Mouse (Mus musculus): ENCODE measurements around the gene Hsd17b1. TPM values are rescaled to one million over a fixed set of nuclear protein-coding genes. Genes with fewer than 3 reads are reported as not detected.

Gene Hsd17b1
- polyA plus RNA-seq, 1 experiment from 2014 or later, result not detected

DNA sequence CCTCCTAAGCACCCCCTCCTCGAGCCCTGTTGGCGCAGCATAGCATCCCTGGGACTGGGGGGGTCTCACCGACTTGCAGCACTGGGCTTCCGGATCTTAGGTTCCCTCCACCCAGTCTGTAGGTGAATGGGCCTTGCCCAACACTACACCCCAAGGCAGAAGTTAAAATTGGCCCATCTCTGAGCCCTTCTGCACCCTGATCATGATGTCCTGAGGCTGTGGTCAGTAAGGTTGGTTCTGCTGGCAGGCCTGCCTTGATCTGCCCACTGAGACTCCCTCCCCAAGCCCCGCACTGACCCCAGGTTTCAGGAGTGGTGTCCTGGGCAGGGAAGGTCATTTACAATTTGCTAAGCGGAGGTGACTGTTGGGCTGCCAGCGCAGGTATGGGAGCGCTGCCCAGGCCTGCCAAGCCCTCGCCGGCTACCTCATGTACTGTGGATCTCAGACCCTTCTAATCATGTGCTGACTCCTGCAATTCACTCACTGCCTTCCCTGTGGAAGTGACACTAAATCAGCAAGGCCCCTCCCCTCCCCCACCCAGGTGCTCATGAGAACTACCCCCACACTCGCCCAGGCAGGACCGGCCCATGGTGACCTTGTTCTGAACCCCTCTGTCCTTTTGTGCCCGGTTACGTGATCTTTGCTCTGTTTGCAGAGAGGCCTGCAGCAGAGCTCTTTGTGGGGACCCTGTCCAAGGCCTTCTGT is 15.1 kb upstream of the Hsd17b1 start:
- peaks cover 45% of the 10 kb centered on the region for H3K4me1 ChIP-seq
- H3K27ac ChIP-seq, result peak overlapping the region; percentile 83
- no peak for DNase-seq (ENCODE audit: low spot score)
- peak overlapping the region; percentile 9 for H3K4me3 ChIP-seq
- 61% methylated on average over 14 of the region's 14 CpGs for WGBS
- H3K36me3 ChIP-seq, result peaks cover 42% of the 10 kb centered on the region
- peaks cover 8% of the 10 kb centered on the region for H3K27me3 ChIP-seq (ENCODE audit: low read depth, poor library complexity, severe bottlenecking)
- H3K9me3 ChIP-seq (replicated peaks), result no peaks in the 10 kb centered on the region

DNA sequence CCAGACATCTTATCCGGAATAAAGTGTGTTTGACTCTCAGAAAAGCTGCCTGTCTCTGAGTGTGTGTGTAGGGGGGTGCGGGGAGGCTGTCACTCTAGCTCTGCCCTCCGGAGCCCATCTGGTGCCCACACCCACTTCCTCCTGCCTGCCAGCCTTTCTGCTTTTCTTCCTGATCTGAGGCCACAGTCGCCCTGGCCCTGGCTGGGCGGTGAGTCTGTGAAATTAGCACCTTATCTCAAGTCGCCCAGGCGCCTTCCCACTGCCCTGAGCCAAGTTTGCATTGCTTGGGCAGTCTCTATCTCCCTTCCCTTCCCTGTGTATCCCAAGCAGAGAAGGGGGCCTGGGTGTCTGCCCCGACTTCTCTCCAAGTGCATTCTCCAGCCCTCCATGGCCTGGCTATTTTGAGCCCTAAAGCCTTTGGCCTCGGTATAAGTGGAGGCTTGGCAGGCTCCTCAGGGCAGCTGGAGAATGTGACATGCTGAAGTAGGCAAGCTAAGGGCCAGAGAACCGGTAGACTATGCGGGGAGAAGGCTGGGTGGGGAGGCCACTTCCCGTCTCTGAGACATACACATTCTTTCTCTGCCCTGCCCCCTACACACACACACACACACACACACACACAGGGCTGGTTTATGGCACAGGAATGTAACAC is 14.4 kb upstream of the Hsd17b1 start:
- Histone ChIP-seq H3K4me3 (peak overlapping the region; percentile 9; the same call in 1 of the 2 replicates), H3K4me1 (peaks cover 40% of the 10 kb centered on the region), H3K9me3 (replicated peaks) (no peaks in the 10 kb centered on the region), H3K27me3 (ENCODE audit: low read depth, poor library complexity, severe bottlenecking) (peaks cover 15% of the 10 kb centered on the region), H3K27ac (peak overlapping the region; percentile 83), H3K36me3 (peaks cover 38% of the 10 kb centered on the region)
- no peak for DNase-seq (ENCODE audit: low spot score)
- 41% methylated on average over 12 of the region's 12 CpGs for WGBS

DNA sequence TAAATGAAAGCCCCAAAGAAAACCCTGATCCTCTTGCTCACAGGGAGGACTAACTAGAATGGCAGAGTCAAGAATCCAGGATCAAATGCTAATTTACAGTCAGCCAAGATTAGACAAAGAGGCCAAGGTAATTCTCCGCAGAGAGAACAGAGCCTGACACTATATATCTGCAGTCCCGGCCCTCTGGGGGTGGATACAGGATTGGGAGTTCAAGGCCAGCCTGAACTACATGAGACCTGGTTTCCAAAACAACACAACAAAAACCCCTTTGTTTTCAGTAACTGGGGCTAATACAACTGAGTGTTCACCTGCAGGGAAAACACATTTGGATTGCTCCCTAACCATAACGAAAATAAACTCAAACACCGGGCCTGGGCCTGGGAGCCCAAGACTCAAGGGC is 13.7 kb upstream of the Hsd17b1 start:
- Histone ChIP-seq H3K27me3 (ENCODE audit: low read depth, poor library complexity, severe bottlenecking) (peaks cover 22% of the 10 kb centered on the region), H3K27ac (peak overlapping the region; percentile 83), H3K4me3 (0 out of 2 replicates have a peak overlapping the region, but pooled peaks have one; percentile 9), H3K9me3 (replicated peaks) (no peaks in the 10 kb centered on the region), H3K4me1 (peaks cover 34% of the 10 kb centered on the region), H3K36me3 (peaks cover 36% of the 10 kb centered on the region)
- WGBS, result 87% methylated on average over 4 of the region's 4 CpGs
- DNase-seq (ENCODE audit: low spot score), result no peak

DNA sequence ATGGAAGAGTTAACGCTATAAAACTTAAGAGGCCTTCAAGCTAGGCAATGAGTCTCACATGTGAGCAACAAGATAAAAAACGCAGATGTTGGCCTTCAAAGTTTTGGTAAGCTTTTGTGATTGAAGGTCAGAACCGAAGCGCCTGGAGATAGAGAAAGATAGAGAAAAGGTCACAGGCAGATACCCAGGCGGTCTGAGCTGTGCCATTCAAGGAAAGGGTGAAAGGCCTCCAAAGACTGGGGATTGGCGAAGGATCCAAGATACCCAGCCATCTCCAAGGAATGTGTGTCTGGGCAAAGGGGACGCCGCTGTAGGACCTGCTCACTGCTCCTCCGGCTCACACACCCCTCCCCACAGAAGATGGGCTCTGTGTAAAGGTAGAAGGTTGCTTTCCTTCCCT is 13.2 kb upstream of the Hsd17b1 start:
- Histone ChIP-seq H3K9me3 (replicated peaks) (no peaks in the 10 kb centered on the region), H3K36me3 (peaks cover 34% of the 10 kb centered on the region), H3K4me1 (peaks cover 33% of the 10 kb centered on the region), H3K27me3 (ENCODE audit: low read depth, poor library complexity, severe bottlenecking) (peaks cover 22% of the 10 kb centered on the region), H3K4me3 (no peak overlapping the region), H3K27ac (no peak overlapping the region)
- 96% methylated on average over 9 of the region's 9 CpGs for WGBS
- no peak for DNase-seq (ENCODE audit: low spot score)

DNA sequence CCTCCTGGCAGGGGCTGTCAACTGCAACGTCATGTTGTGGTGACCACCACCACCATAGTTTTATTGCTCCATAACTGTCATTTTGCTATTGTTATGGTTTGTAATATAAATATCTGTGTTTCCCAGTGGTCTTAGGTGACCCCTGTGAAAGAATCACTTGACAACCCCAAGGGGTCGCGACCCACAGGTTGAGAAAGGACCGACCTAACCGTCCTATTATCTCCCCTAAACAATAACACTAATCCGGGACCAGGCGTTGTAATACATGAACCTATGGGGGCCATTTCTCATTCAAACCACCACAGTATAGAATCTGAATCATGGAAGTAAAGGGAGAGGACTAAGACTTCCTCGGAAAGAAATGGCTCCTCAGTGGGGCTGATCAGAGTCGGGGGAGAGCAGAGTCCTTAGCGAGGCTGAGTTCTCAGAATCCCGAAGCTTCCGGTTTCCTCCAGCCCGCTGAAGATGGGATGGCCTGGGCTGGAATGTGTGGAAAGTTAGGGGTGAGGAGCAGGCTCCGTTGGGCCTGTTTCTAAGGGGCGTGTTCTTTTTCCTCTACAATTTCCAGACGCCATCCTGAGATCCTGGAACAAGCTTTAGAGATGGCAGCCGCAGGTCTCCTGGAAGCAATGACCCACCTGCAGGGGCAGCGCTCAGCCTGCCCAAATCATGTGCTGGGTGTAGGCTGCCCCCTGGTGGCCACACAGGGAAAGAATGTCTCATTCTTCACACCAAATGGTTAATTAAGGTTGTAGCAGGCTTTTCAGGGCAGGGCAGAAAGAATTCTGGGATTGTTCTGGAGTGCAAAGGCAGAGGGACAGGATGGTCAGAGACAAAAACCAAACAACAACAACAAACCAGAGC is 11.4 kb upstream of the Hsd17b1 start:
- 27% methylated on average over 18 of the region's 18 CpGs for WGBS
- Histone ChIP-seq H3K4me1 (peaks cover 42% of the 10 kb centered on the region), H3K27ac (peak overlapping the region; percentile 64; the same call in 1 of the 2 replicates), H3K4me3 (peak overlapping the region; percentile 43), H3K9me3 (replicated peaks) (no peaks in the 10 kb centered on the region), H3K36me3 (peaks cover 18% of the 10 kb centered on the region), H3K27me3 (ENCODE audit: low read depth, poor library complexity, severe bottlenecking) (peaks cover 40% of the 10 kb centered on the region)
- peak; percentile 93 for DNase-seq (ENCODE audit: low spot score)

DNA sequence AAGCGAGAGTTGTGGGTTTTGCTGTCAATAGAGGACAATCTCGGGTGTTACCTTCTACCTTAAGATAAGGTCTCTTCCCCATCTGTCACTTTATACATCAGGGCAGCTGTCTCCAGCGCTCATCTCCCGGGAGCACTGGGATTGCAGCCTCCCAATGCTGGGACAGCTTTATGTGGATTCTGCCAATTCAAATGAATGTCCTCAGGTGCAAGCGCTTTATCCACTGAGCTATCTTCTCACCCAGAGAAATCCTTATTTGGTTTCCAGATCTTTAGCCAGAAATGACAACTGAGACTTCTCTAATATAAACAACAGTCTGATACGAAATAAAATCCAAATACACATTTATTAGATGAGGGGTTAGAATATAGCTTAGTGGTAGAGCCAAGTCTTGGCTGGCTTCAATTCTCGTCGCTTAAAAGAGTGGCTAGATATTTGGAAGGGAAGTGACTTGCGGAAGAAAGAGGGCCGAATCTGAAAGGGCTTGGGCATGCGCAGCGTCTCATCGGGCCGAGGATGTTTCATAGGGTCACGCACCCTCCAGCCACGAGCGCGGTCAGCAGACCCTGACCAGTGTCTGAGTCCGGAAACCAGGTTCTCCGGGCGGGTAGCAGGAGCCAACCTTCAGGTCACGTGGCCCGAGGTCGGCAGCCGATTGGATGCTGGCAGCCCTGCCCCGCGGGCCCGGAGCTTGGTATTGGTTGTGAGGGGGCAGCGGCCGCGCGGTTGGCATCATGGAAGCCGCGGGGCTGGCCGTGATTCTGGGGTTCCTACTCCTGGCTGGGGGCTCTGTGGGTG is 8.6 kb upstream of the Hsd17b1 start, which contains the start of gene Naglu:
Naglu (plus strand) TSS at position 622 of the 798 bp plus-strand sequence.
- Histone ChIP-seq H3K27ac (peak within 1 kb of the TSS; percentile 84), H3K27me3 (ENCODE audit: low read depth, poor library complexity, severe bottlenecking) (peaks cover 53% of the 10 kb centered on the region), H3K4me3 (peak within 1 kb of the TSS; percentile 70), H3K4me1 (peaks cover 16% of the 10 kb centered on the region), H3K9me3 (replicated peaks) (no peaks in the 10 kb centered on the region), H3K36me3 (no peaks in the 10 kb centered on the region)
- WGBS, result 5% methylated on average over 35 of the region's 35 CpGs
- peak; percentile 97 for DNase-seq (ENCODE audit: low spot score)

DNA sequence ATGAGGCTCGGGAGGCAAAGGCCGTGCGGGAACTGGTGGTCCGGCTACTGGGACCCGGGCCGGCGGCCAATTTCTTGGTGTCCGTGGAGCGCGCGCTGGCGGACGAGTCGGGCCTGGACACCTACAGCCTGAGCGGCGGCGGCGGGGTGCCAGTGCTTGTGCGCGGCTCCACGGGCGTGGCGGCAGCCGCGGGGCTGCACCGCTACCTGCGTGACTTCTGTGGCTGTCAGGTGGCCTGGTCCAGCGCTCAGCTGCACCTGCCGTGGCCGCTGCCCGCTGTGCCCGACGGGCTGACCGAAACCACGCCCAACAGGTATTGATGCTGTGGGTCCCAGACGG is 8.1 kb upstream of the Hsd17b1 start:
- Histone ChIP-seq H3K4me3 (peak overlapping the region; percentile 70), H3K36me3 (no peaks in the 10 kb centered on the region), H3K9me3 (replicated peaks) (no peaks in the 10 kb centered on the region), H3K27me3 (ENCODE audit: low read depth, poor library complexity, severe bottlenecking) (peaks cover 53% of the 10 kb centered on the region), H3K4me1 (peaks cover 16% of the 10 kb centered on the region), H3K27ac (peak overlapping the region; percentile 84)
- DNase-seq (ENCODE audit: low spot score), result no peak
- under 1% methylated on average over 36 of the region's 36 CpGs for WGBS

DNA sequence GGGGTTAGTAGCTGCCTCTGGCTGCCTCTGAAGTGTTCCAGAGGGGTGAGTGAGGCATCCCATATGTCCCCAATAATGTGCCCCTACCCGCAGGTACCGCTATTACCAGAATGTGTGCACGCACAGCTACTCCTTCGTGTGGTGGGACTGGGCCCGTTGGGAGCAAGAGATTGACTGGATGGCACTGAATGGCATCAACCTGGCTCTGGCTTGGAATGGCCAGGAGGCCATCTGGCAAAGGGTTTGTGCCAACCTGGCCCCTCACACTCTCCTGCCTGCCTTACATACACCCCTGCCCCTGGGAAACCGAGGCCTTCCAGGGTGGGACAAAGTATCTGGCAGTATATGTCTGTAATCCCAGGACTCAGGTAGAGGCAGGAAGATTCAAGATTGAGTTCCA is 7.2 kb upstream of the Hsd17b1 start:
- H3K27me3 ChIP-seq (ENCODE audit: low read depth, poor library complexity, severe bottlenecking), result peaks cover 56% of the 10 kb centered on the region
- no peaks in the 10 kb centered on the region for H3K9me3 ChIP-seq (replicated peaks)
- no peak for DNase-seq (ENCODE audit: low spot score)
- H3K4me3 ChIP-seq, result peak overlapping the region; percentile 70
- no peaks in the 10 kb centered on the region for H3K36me3 ChIP-seq
- peaks cover 16% of the 10 kb centered on the region for H3K4me1 ChIP-seq
- WGBS, result 77% methylated on average over 6 of the region's 6 CpGs
- no peak overlapping the region for H3K27ac ChIP-seq

DNA sequence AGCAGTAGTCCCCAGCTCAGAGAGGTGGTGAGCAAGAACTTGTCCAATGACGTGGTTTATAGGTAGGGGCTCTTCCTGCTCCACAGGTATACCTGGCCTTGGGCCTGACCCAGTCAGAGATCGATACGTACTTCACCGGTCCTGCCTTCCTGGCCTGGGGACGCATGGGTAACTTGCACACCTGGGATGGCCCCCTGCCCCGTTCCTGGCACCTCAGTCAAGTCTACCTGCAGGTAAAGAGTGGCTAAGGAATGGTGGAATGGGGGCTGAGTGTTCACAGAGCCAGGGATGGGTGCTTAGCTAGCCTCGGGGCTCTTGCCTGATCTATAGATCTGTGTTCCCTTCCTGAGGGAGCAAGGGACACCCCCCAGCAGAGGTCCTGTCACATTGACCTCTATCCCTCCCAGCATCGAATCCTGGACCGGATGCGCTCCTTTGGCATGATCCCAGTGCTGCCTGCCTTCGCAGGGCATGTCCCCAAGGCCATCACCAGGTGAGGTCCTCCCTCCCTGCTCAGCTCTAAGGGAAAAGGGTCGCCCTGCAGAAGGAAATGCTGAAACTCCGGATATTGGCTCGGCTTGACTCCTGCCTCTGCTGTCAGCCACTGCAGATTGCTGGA is 6.3 kb upstream of the Hsd17b1 start:
- Histone ChIP-seq H3K27ac (no peak overlapping the region), H3K4me3 (0 out of 2 replicates have a peak overlapping the region, but pooled peaks have one; percentile 2), H3K27me3 (ENCODE audit: low read depth, poor library complexity, severe bottlenecking) (peaks cover 62% of the 10 kb centered on the region), H3K9me3 (replicated peaks) (no peaks in the 10 kb centered on the region), H3K4me1 (peaks cover 11% of the 10 kb centered on the region), H3K36me3 (no peaks in the 10 kb centered on the region)
- no peak for DNase-seq (ENCODE audit: low spot score)
- WGBS, result 72% methylated on average over 14 of the region's 14 CpGs

DNA sequence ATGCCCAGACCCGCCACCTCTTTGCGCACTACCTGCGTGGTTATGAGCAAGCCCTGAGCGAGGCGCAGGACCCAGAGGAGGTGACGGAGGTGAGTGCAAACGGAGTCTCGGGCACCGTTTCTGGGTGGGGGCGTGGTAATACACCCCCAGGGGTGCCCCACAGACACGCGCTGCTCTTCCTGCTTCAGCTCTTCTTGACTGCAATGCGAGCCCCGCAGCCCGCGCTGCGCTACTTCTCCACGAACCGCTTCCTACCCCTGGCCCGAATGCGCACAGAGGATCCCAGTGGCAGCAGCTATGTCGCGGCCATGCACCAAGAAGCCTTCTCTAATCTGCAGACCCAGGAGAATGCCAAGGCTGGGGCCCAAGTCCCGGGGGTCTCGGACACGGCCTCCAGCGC is 1.5 kb downstream of the Hsd17b1 start:
- Histone ChIP-seq H3K4me3 (peak overlapping the region; percentile 28), H3K36me3 (peaks cover 6% of the 10 kb centered on the region), H3K4me1 (peaks cover 22% of the 10 kb centered on the region), H3K27me3 (ENCODE audit: low read depth, poor library complexity, severe bottlenecking) (peaks cover 62% of the 10 kb centered on the region), H3K27ac (0 out of 2 replicates have a peak overlapping the region, but pooled peaks have one; percentile 19), H3K9me3 (replicated peaks) (no peaks in the 10 kb centered on the region)
- WGBS, result 1% methylated on average over 27 of the region's 27 CpGs
- no peak for DNase-seq (ENCODE audit: low spot score)

DNA sequence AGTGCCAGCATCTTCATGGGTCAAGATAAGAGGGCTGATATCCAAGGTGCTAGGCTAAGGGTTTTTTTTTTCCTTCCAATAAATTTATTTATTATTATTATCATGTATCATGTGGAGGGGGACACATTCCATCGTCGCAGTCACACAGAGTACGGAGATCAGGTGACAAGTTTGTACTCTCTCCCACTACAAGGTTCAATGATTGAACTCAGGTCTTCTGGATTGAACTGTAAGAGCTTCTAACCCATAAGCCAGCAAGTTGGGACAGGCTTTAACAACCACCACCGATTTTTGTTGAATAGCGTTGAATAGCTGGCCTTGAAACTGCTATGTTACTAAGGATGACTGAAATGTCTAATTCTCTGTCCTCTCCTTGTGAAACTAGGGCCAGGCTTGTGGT is 2.2 kb downstream of the Hsd17b1 start:
- Histone ChIP-seq H3K9me3 (replicated peaks) (no peaks in the 10 kb centered on the region), H3K27ac (no peak overlapping the region), H3K4me3 (no peak overlapping the region), H3K36me3 (peaks cover 13% of the 10 kb centered on the region), H3K4me1 (peaks cover 22% of the 10 kb centered on the region), H3K27me3 (ENCODE audit: low read depth, poor library complexity, severe bottlenecking) (peaks cover 62% of the 10 kb centered on the region)
- WGBS, result 70% methylated on average over 5 of the region's 5 CpGs
- DNase-seq (ENCODE audit: low spot score), result no peak

DNA sequence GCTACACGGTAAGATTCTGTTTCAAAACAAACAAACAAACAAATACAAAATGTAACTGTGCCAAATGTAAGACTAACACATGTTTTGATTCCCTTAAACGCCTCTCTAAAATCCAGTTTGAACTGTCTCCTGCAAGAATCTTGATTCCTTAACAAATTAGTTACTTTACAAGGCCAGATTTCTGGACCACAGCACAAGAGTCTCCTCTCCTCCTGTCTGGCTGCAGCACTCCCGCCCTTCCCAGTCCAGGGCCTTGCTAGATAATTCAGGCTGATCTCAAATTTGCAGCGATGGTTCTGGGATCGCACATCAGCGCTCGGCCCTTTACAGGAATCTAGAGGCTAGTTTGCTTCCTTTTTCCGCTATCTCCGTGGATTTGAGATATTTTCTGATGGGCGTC is 3.4 kb downstream of the Hsd17b1 start:
- H3K4me1 ChIP-seq, result peaks cover 32% of the 10 kb centered on the region
- H3K4me3 ChIP-seq, result peak overlapping the region; percentile 66
- 8% methylated on average over 10 of the region's 10 CpGs for WGBS
- no peaks in the 10 kb centered on the region for H3K9me3 ChIP-seq (replicated peaks)
- DNase-seq (ENCODE audit: low spot score), result no peak
- H3K36me3 ChIP-seq, result peaks cover 22% of the 10 kb centered on the region
- H3K27ac ChIP-seq, result peak overlapping the region; percentile 53; the same call in 1 of the 2 replicates
- H3K27me3 ChIP-seq (ENCODE audit: low read depth, poor library complexity, severe bottlenecking), result peaks cover 53% of the 10 kb centered on the region
